Mouse (Mus musculus) neural tube, embryonic 14.5 days (tissue): ENCODE data around the gene Npas3. TPM values are rescaled to one million over a fixed set of nuclear protein-coding genes. Genes with fewer than 3 reads are reported as not detected.

ENCODE experiments used
- ATAC-seq: fragments of 200-750 bp; cut with Nextera tagmentation; 2 replicates; pipeline ENCODE4 v1.8.0; 2017; ENCODE audit warnings: low read depth, mild to moderate bottlenecking, moderate TSS enrichment, moderate library complexity
- H3K27ac ChIP-seq: fragments of 300-500 bp; sonication (generic); 2 replicates; pipeline ENCODE4 v1.5.1; 2014; ENCODE audit warnings: low read depth, mild to moderate bottlenecking, control low read depth, low read length, moderate library complexity, mixed read lengths
- H3K27me3 ChIP-seq: fragments of 300-500 bp; sonication (generic); 2 replicates; pipeline ENCODE4 v1.6.1; 2014; ENCODE audit warnings: low read length; ENCODE audit not compliant: control insufficient read depth, insufficient read depth
- H3K36me3 ChIP-seq: fragments of 300-500 bp; sonication (generic); 2 replicates; pipeline ENCODE4 v1.6.1; 2014; ENCODE audit warnings: low read length, mixed read lengths; ENCODE audit not compliant: control insufficient read depth, insufficient read depth
- H3K4me1 ChIP-seq: fragments of 300-500 bp; sonication (generic); 2 replicates; pipeline ENCODE4 v1.6.1; 2014; ENCODE audit warnings: low read length; ENCODE audit not compliant: control insufficient read depth, insufficient read depth
- H3K4me2 ChIP-seq: fragments of 300-500 bp; sonication (generic); 2 replicates; pipeline ENCODE4 v1.6.1; 2014; ENCODE audit warnings: mild to moderate bottlenecking, low read depth, low read length, control low read depth
- H3K4me3 ChIP-seq: fragments of 300-500 bp; sonication (generic); 2 replicates; pipeline ENCODE4 v1.5.1; 2014; ENCODE audit warnings: low read depth, low read length, control low read depth, mixed read lengths
- H3K9ac ChIP-seq: fragments of 300-500 bp; sonication (generic); replicated peaks from 2 replicates; pipeline ENCODE4 v1.6.1; 2014; ENCODE audit warnings: low read depth, mild to moderate bottlenecking, control low read depth, low read length, mixed read lengths
- H3K9me3 ChIP-seq: fragments of 300-500 bp; sonication (generic); 2 replicates; pipeline ENCODE4 v1.6.1; 2016; ENCODE audit warnings: low read length; ENCODE audit not compliant: control insufficient read depth
- WGBS: fragments of 180-500 bp; shearing (Covaris S2); extraction: QIAGEN DNeasy Blood & Tissue Kit; methylation state at CpG from one replicate; pipeline ENCODE4 v1.1.7; 2014; 5-methylcytosine and 5-hydroxymethylcytosine counted together
- polyA plus RNA-seq: library from polyadenylated mRNA; unstranded; fragments of >200 nt; fragmentation: Nextera tagmentation; extraction: Ambion mirVana; gene quantifications from 2 replicates; pipeline ENCODE4 v1.2.1, GENCODE M21; 2014

Npas3 gene
- polyA plus RNA-seq, 1 experiment from 2014 or later, result 29.1 TPM

- Histone ChIP-seq H3K4me2 (no peak overlapping the region), H3K9ac (no peak overlapping the region), H3K9me3 (no peaks in the 10 kb centered on the region), H3K4me1 (no peaks in the 10 kb centered on the region), H3K27me3 (no peaks in the 10 kb centered on the region), H3K36me3 (no peaks in the 10 kb centered on the region), H3K4me3 (no peak overlapping the region), H3K27ac (no peak overlapping the region)
- 46% methylated on average over 2 of the region's 2 CpGs for WGBS
- ATAC-seq, result no peak
These were observed 398.8 kb downstream of the Npas3 start for GRCm38 (mm10) chr12:53647282-53647681.

- H3K9ac ChIP-seq, result no peak overlapping the region
- H3K9me3 ChIP-seq, result no peaks in the 10 kb centered on the region
- WGBS, result 83% methylated on average over 6 of the region's 6 CpGs
- no peak overlapping the region for H3K27ac ChIP-seq
- no peak overlapping the region for H3K4me3 ChIP-seq
- H3K4me1 ChIP-seq, result no peaks in the 10 kb centered on the region
- H3K36me3 ChIP-seq, result no peaks in the 10 kb centered on the region
- no peaks in the 10 kb centered on the region for H3K27me3 ChIP-seq
- no peak for ATAC-seq
- H3K4me2 ChIP-seq, result no peak overlapping the region
These were observed 407.8 kb downstream of the Npas3 start for GRCm38 (mm10) chr12:53656301-53656700.

- no peak overlapping the region for H3K4me3 ChIP-seq
- H3K27me3 ChIP-seq, result no peaks in the 10 kb centered on the region
- no peaks in the 10 kb centered on the region for H3K36me3 ChIP-seq
- ATAC-seq, result peak; percentile 58; the same call in 1 of the 2 replicates
- H3K4me1 ChIP-seq, result no peaks in the 10 kb centered on the region
- 17% methylated on average over 5 of the region's 5 CpGs for WGBS
- no peak overlapping the region for H3K27ac ChIP-seq
- H3K9ac ChIP-seq, result no peak overlapping the region
- no peaks in the 10 kb centered on the region for H3K9me3 ChIP-seq
- no peak overlapping the region for H3K4me2 ChIP-seq
These were observed 415.6 kb downstream of the Npas3 start for GRCm38 (mm10) chr12:53664084-53664483.

GRCm38 (mm10) chr12:53671846-53672245 is 423.4 kb downstream of the Npas3 start:
- Histone ChIP-seq H3K36me3 (no peaks in the 10 kb centered on the region), H3K9ac (no peak overlapping the region), H3K27me3 (no peaks in the 10 kb centered on the region), H3K4me1 (no peaks in the 10 kb centered on the region), H3K27ac (no peak overlapping the region), H3K4me2 (no peak overlapping the region), H3K4me3 (no peak overlapping the region), H3K9me3 (no peaks in the 10 kb centered on the region)
- WGBS, result 89% methylated on average over 2 of the region's 2 CpGs
- ATAC-seq, result no peak

GRCm38 (mm10) chr12:53677091-53677630 is 428.7 kb downstream of the Npas3 start:
- no peaks in the 10 kb centered on the region for H3K36me3 ChIP-seq
- no peak overlapping the region for H3K9ac ChIP-seq
- H3K4me1 ChIP-seq, result no peaks in the 10 kb centered on the region
- 70% methylated on average over 3 of the region's 3 CpGs for WGBS
- no peaks in the 10 kb centered on the region for H3K27me3 ChIP-seq
- no peaks in the 10 kb centered on the region for H3K9me3 ChIP-seq
- no peak overlapping the region for H3K4me2 ChIP-seq
- no peak for ATAC-seq
- H3K27ac ChIP-seq, result no peak overlapping the region
- H3K4me3 ChIP-seq, result no peak overlapping the region

- ATAC-seq, result no peak
- H3K4me3 ChIP-seq, result no peak overlapping the region
- H3K4me2 ChIP-seq, result no peak overlapping the region
These were observed 429.7 kb downstream of the Npas3 start for GRCm38 (mm10) chr12:53678166-53678565.

GRCm38 (mm10) chr12:53679161-53679560 is 430.7 kb downstream of the Npas3 start:
- no peak overlapping the region for H3K9ac ChIP-seq
- 91% methylated on average over 4 of the region's 4 CpGs for WGBS
- no peaks in the 10 kb centered on the region for H3K27me3 ChIP-seq
- H3K4me3 ChIP-seq, result no peak overlapping the region
- H3K4me2 ChIP-seq, result no peak overlapping the region
- no peak for ATAC-seq
- no peaks in the 10 kb centered on the region for H3K36me3 ChIP-seq
- no peak overlapping the region for H3K27ac ChIP-seq
- H3K4me1 ChIP-seq, result no peaks in the 10 kb centered on the region
- H3K9me3 ChIP-seq, result no peaks in the 10 kb centered on the region

More at GRCm38 (mm10) chr12:53678166-53678565, 429.7 kb downstream of the Npas3 start:
- no peaks in the 10 kb centered on the region for H3K36me3 ChIP-seq
- no peaks in the 10 kb centered on the region for H3K9me3 ChIP-seq
- 22% methylated on average over 3 of the region's 3 CpGs for WGBS
- H3K27me3 ChIP-seq, result no peaks in the 10 kb centered on the region
- no peaks in the 10 kb centered on the region for H3K4me1 ChIP-seq
- no peak overlapping the region for H3K9ac ChIP-seq
- no peak overlapping the region for H3K27ac ChIP-seq

- no peaks in the 10 kb centered on the region for H3K27me3 ChIP-seq
- H3K9me3 ChIP-seq, result no peaks in the 10 kb centered on the region
- H3K4me3 ChIP-seq, result no peak overlapping the region
- no peak overlapping the region for H3K4me2 ChIP-seq
- H3K4me1 ChIP-seq, result no peaks in the 10 kb centered on the region
- H3K9ac ChIP-seq, result no peak overlapping the region
- WGBS, result 58% methylated on average over 3 of the region's 3 CpGs
- no peak for ATAC-seq
- H3K27ac ChIP-seq, result no peak overlapping the region
- no peaks in the 10 kb centered on the region for H3K36me3 ChIP-seq
These were observed 432.0 kb downstream of the Npas3 start for GRCm38 (mm10) chr12:53680501-53680900.

GRCm38 (mm10) chr12:53682036-53682435 is 433.6 kb downstream of the Npas3 start:
- ATAC-seq, result no peak
- Histone ChIP-seq H3K36me3 (no peaks in the 10 kb centered on the region), H3K4me2 (no peak overlapping the region), H3K4me1 (no peaks in the 10 kb centered on the region), H3K9ac (no peak overlapping the region), H3K27me3 (no peaks in the 10 kb centered on the region), H3K9me3 (no peaks in the 10 kb centered on the region), H3K27ac (no peak overlapping the region), H3K4me3 (no peak overlapping the region)
- WGBS, result 65% methylated on average over 3 of the region's 3 CpGs
